Mouse (Mus musculus): ENCODE measurements around the gene Kat5. TPM values are rescaled to one million over a fixed set of nuclear protein-coding genes. Genes with fewer than 3 reads are reported as not detected.

Kat5 gene
- polyA plus RNA-seq (2015; fragmentation: Nextera tagmentation; extraction: Ambion mirVana), result 15.1 and 15.8 TPM in 2 replicates

- peak; percentile 92 for DNase-seq
- TF ChIP-seq CTCF (IDR thresholded peaks at IDR 0.05; ENCODE audit: low read depth), result peak; percentile 28; the same call in 1 of the 2 replicates
- peak; percentile 67; the same call in 1 of the 2 replicates for TF ChIP-seq EP300 (IDR thresholded peaks at IDR 0.05; ENCODE audit: low read depth)
- peak within 1 kb of the TSS; percentile 87 for H3K9ac ChIP-seq (replicated peaks)
- peak within 1 kb of the TSS; percentile 95 for H3K27ac ChIP-seq (ENCODE audit: low read depth)
- peak; percentile 93 for ATAC-seq
- peaks cover 27% of the 10 kb centered on the region for H3K4me1 ChIP-seq (ENCODE audit: insufficient read depth)
- H3K36me3 ChIP-seq (replicated peaks; ENCODE audit: insufficient read depth, low read length), result peaks cover 40% of the 10 kb centered on the region
- 1% methylated on average over 53 of the region's 55 CpGs for WGBS (ENCODE audit: insufficient replicate concordance)
- peak within 1 kb of the TSS; percentile 68 for H3K4me3 ChIP-seq (ENCODE audit: low read depth, low read length)
- H3K27me3 ChIP-seq (ENCODE audit: insufficient read depth, low read length), result no peaks in the 10 kb centered on the region
- H3K9me3 ChIP-seq (ENCODE audit: low read length), result no peaks in the 10 kb centered on the region
- H3K4me2 ChIP-seq (ENCODE audit: low read depth, low read length), result peak within 1 kb of the TSS; percentile 90
Measured at GRCm38 (mm10) chr19:5609547-5610404, at the start of gene Kat5. TSS of gene Kat5 (minus strand) at chr19:5610237.

GRCm38 (mm10) chr19:5654720-5655298 lies 44.8 kb upstream of the Kat5 start:
- 70% methylated on average over 43 of the region's 43 CpGs for WGBS (ENCODE audit: insufficient replicate concordance)
- peaks cover 9% of the 10 kb centered on the region for H3K4me1 ChIP-seq (ENCODE audit: insufficient read depth)
- H3K4me2 ChIP-seq (ENCODE audit: low read depth, low read length), result peak overlapping the region; percentile 51
- H3K27ac ChIP-seq (ENCODE audit: low read depth), result no peak overlapping the region
- 0 out of 2 replicates have a peak overlapping the region, but pooled peaks have one; percentile 0 for H3K4me3 ChIP-seq (ENCODE audit: low read depth, low read length)
- no peaks in the 10 kb centered on the region for H3K27me3 ChIP-seq (ENCODE audit: insufficient read depth, low read length)
- no peak overlapping the region; the same call in 1 of the 2 replicates for H3K9ac ChIP-seq (replicated peaks)
- peak; percentile 11 for ATAC-seq
- no peak for TF ChIP-seq EP300 (IDR thresholded peaks at IDR 0.05; ENCODE audit: low read depth)
- no peak for TF ChIP-seq CTCF (IDR thresholded peaks at IDR 0.05; ENCODE audit: low read depth)
- H3K9me3 ChIP-seq (ENCODE audit: low read length), result no peaks in the 10 kb centered on the region
- no peak for DNase-seq
- peaks cover 78% of the 10 kb centered on the region for H3K36me3 ChIP-seq (replicated peaks; ENCODE audit: insufficient read depth, low read length)

- H3K9ac ChIP-seq (replicated peaks), result no peak overlapping the region
- 73% methylated on average over 62 of the region's 62 CpGs for WGBS (ENCODE audit: insufficient replicate concordance)
- peak; percentile 68 for ATAC-seq
- no peak for TF ChIP-seq CTCF (IDR thresholded peaks at IDR 0.05; ENCODE audit: low read depth)
- no peak for TF ChIP-seq EP300 (IDR thresholded peaks at IDR 0.05; ENCODE audit: low read depth)
- H3K4me3 ChIP-seq (ENCODE audit: low read depth, low read length), result 0 out of 2 replicates have a peak overlapping the region, but pooled peaks have one; percentile 0
- H3K27ac ChIP-seq (ENCODE audit: low read depth), result no peak overlapping the region
- no peaks in the 10 kb centered on the region for H3K27me3 ChIP-seq (ENCODE audit: insufficient read depth, low read length)
- H3K4me2 ChIP-seq (ENCODE audit: low read depth, low read length), result peak overlapping the region; percentile 51
- peaks cover 16% of the 10 kb centered on the region for H3K4me1 ChIP-seq (ENCODE audit: insufficient read depth)
- peaks cover 75% of the 10 kb centered on the region for H3K36me3 ChIP-seq (replicated peaks; ENCODE audit: insufficient read depth, low read length)
- peak; percentile 76 for DNase-seq
- H3K9me3 ChIP-seq (ENCODE audit: low read length), result no peaks in the 10 kb centered on the region
Measured at GRCm38 (mm10) chr19:5653969-5654719, 44.1 kb upstream of the Kat5 start.

GRCm38 (mm10) chr19:5652570-5652969 lies 42.5 kb upstream of the Kat5 start:
- Histone ChIP-seq H3K9ac (replicated peaks) (no peak overlapping the region), H3K9me3 (ENCODE audit: low read length) (no peaks in the 10 kb centered on the region), H3K4me3 (ENCODE audit: low read depth, low read length) (no peak overlapping the region), H3K4me2 (ENCODE audit: low read depth, low read length) (no peak overlapping the region), H3K36me3 (replicated peaks; ENCODE audit: insufficient read depth, low read length) (peaks cover 66% of the 10 kb centered on the region), H3K4me1 (ENCODE audit: insufficient read depth) (peaks cover 24% of the 10 kb centered on the region), H3K27ac (ENCODE audit: low read depth) (no peak overlapping the region), H3K27me3 (ENCODE audit: insufficient read depth, low read length) (no peaks in the 10 kb centered on the region)
- DNase-seq (no peak), ATAC-seq (no peak)
- WGBS (ENCODE audit: insufficient replicate concordance), result 84% methylated on average over 6 of the region's 6 CpGs
- TF ChIP-seq EP300 (IDR thresholded peaks at IDR 0.05; ENCODE audit: low read depth) (no peak), CTCF (IDR thresholded peaks at IDR 0.05; ENCODE audit: low read depth) (no peak)

DNA sequence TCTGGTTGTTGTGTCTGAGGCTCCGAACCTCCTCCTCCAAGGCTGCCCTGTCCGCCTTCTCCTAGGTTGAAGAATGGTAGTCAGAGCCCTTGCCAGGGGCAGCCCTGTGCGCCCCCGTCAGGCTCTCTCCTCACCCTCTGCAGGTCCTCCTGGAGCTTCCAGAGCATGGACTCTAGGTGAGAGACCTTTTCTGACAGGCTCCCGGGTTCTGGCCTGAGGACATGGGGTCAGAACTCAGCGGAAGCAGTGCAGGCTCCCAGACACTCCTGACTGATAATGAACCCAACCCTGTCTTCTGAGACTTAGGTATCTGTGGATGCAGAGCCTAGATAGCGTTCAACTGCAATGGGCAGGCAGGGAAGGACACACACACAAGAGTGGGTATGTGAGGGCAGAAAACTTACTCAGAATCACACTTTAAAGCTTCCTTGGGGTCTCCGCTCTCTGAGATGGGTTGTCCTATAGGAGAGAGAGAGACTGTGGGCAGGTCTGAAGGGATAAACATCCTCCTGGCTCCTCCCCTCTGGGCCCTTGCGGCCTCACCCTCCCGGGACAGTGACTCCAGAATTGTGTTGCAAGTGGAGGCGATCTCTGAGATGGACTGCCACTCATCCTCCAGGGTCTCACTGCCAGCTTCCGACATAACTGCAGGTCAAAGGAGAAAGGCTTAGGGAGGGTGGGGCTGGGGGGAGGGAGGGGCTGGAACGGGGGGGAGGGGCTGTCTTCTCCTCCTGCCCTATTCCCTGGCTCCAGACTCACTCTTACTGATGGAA lies 41.7 kb upstream of the Kat5 start:
- 71% methylated on average over 13 of the region's 13 CpGs for WGBS (ENCODE audit: insufficient replicate concordance)
- DNase-seq, result no peak
- H3K9me3 ChIP-seq (ENCODE audit: low read length), result no peaks in the 10 kb centered on the region
- peaks cover 24% of the 10 kb centered on the region for H3K4me1 ChIP-seq (ENCODE audit: insufficient read depth)
- ATAC-seq, result no peak
- TF ChIP-seq CTCF (IDR thresholded peaks at IDR 0.05; ENCODE audit: low read depth) (no peak), EP300 (IDR thresholded peaks at IDR 0.05; ENCODE audit: low read depth) (no peak)
- no peak overlapping the region for H3K4me3 ChIP-seq (ENCODE audit: low read depth, low read length)
- H3K27me3 ChIP-seq (ENCODE audit: insufficient read depth, low read length), result no peaks in the 10 kb centered on the region
- no peak overlapping the region for H3K27ac ChIP-seq (ENCODE audit: low read depth)
- H3K4me2 ChIP-seq (ENCODE audit: low read depth, low read length), result no peak overlapping the region
- H3K9ac ChIP-seq (replicated peaks), result no peak overlapping the region
- peaks cover 71% of the 10 kb centered on the region for H3K36me3 ChIP-seq (replicated peaks; ENCODE audit: insufficient read depth, low read length)
